Mouse (Mus musculus) forebrain, embryonic 14.5 days (tissue): ENCODE results near the gene Borcs5. TPM values are rescaled to one million over a fixed set of nuclear protein-coding genes. Genes with fewer than 3 reads are reported as not detected.

Experiments used
- ATAC-seq: fragments of 200-750 bp; cut with Nextera tagmentation; 2 replicates; pipeline ENCODE4 v1.8.0; 2017; ENCODE audit warnings: mild to moderate bottlenecking, moderate library complexity
- DNase-seq: peaks from one replicate; pipeline ENCODE4 v3.0.0-alpha.2; 2015; ENCODE audit warnings: low spot score
- H3K27ac ChIP-seq: fragments of 300-500 bp; sonication (generic); 2 replicates; pipeline ENCODE4 v1.5.1; 2014; ENCODE audit warnings: low read depth, mild to moderate bottlenecking, control low read depth, low read length, moderate library complexity
- H3K27me3 ChIP-seq: fragments of 300-500 bp; sonication (generic); replicated peaks from 2 replicates; pipeline ENCODE4 v1.6.1; 2014; ENCODE audit warnings: low read length, control low read depth, mixed read lengths; ENCODE audit not compliant: control insufficient read depth, insufficient read depth
- H3K36me3 ChIP-seq: fragments of 300-500 bp; sonication (generic); 2 replicates; pipeline ENCODE4 v1.6.1; 2014; ENCODE audit warnings: low read length, control low read depth; ENCODE audit not compliant: control insufficient read depth, insufficient read depth
- H3K4me1 ChIP-seq: fragments of 300-500 bp; sonication (generic); 2 replicates; pipeline ENCODE4 v1.6.1; 2014; ENCODE audit warnings: antibody characterized with exemption, low read length, control low read depth; ENCODE audit not compliant: control insufficient read depth, insufficient read depth
- H3K4me2 ChIP-seq: fragments of 300-500 bp; sonication (generic); 2 replicates; pipeline ENCODE4 v1.6.1; 2014; ENCODE audit warnings: mild to moderate bottlenecking, control low read depth, low read length
- H3K4me3 ChIP-seq: fragments of 300-500 bp; sonication (generic); 2 replicates; pipeline ENCODE4 v1.5.1; 2014; ENCODE audit warnings: low read depth, low read length, control low read depth
- H3K9ac ChIP-seq: fragments of 300-500 bp; sonication (generic); 2 replicates; pipeline ENCODE4 v1.6.1; 2014; ENCODE audit warnings: mild to moderate bottlenecking, low read length, control low read depth, moderate library complexity
- H3K9me3 ChIP-seq: fragments of 300-500 bp; sonication (generic); replicated peaks from 2 replicates; pipeline ENCODE4 v1.6.1; 2016; ENCODE audit warnings: low read length, control low read depth, mixed read lengths; ENCODE audit not compliant: control insufficient read depth
- WGBS: fragments of 180-500 bp; shearing (Covaris S2); extraction: QIAGEN DNeasy Blood & Tissue Kit; methylation state at CpG from one replicate; pipeline ENCODE4 v1.1.7; 2014; 5-methylcytosine and 5-hydroxymethylcytosine counted together
- polyA plus RNA-seq: library from polyadenylated mRNA; unstranded; fragments of >200 nt; fragmentation: Nextera tagmentation; extraction: Ambion mirVana; gene quantifications from 2 replicates; pipeline ENCODE4 v1.2.1, GENCODE M21; 2014

Borcs5 gene
- polyA plus RNA-seq, 1 experiment from 2014 or later: 45.8 TPM

DNA sequence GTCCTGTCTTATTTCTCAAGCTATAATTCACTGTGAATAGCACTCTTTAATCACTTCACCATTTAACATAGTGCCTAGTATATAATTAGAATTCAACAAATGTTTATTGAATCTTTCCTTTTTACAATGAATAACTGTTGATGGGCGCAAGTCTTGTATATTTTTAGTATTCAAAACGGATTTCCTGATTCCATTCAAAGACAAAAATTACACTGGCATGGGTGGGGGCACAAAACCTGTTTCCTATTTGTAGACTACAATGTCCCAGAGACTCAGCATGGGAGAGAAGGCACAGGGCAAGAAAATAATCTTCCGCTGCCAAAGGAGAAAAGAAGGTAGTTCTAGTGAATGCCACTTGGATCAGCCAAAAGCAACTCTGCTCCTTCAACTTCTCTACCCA is 108.8 kb downstream of the Borcs5 start:
- 91% methylated on average over 3 of the region's 3 CpGs for WGBS
- DNase-seq (no peak), ATAC-seq (no peak)
- H3K4me1 ChIP-seq: no peaks in the 10 kb centered on the region
- H3K27me3 ChIP-seq: no peaks in the 10 kb centered on the region
- H3K4me2 ChIP-seq: no peak overlapping the region
- H3K9me3 ChIP-seq: no peaks in the 10 kb centered on the region
- H3K27ac ChIP-seq: no peak overlapping the region
- H3K4me3 ChIP-seq: no peak overlapping the region
- H3K9ac ChIP-seq: no peak overlapping the region
- no peaks in the 10 kb centered on the region for H3K36me3 ChIP-seq

DNA sequence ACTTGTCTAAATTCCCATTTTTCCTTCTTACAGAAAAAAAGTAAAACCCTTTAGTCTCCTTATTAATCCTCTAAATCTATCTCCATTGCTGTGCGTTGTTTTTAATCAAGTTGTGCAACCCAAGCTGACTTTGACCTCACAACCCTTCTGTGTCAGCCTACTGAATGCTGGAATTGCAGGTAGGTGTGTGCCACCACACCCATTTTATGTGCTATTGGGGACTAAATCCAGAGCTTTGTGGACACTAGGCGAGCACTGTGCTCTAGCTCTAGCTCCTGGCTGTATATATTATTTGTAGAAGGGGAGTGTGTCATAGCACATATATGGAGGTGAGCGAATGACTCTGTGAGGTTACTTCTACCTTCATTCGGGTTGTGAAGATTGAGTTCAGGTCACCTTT is 111.8 kb downstream of the Borcs5 start:
- no peak for DNase-seq
- 97% methylated on average over 4 of the region's 4 CpGs for WGBS
- no peak overlapping the region for H3K9ac ChIP-seq

DNA sequence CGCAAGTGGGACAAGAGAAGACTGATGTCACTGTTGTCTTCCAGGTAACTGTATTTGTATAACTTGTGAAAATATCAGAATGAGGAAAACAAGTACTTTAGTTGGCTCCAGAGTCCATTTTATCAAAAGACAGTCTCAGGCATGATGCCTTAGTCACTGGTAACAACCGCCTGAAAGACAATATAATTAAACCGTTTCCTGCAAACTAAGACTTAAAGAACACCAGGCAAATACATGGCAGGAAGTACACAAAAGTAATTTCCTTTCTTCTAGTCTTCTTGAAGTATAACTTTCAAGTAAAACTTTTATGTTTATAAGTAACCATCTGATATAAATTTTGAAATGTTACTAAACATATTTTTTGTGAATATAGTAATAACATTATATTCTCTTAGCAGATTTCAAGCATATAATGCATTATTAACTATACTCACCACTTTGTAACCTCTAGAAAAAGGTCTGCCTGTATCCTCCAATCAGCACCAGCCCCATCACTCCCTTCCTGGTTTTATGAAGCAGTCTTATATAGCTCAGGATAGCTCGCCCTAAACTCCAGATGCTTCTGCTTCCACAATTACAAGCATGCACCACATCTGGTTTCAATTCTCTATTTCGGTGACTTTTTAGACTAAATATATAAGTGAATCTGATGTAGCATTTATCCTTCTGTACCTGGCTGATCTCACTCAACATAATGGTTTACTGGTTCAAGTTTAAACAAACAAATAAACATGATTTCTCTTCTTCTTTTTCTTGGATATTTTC is 112.8 kb downstream of the Borcs5 start:
- Histone ChIP-seq H3K4me1 (no peaks in the 10 kb centered on the region), H3K9me3 (no peaks in the 10 kb centered on the region), H3K9ac (no peak overlapping the region), H3K36me3 (no peaks in the 10 kb centered on the region; the same call in 1 of the 2 replicates), H3K27me3 (no peaks in the 10 kb centered on the region), H3K4me3 (no peak overlapping the region), H3K27ac (no peak overlapping the region), H3K4me2 (no peak overlapping the region)
- no peak for DNase-seq
- no peak for ATAC-seq
- 90% methylated on average over 5 of the region's 5 CpGs for WGBS

More for the DNA sequence above, 111.8 kb downstream of the Borcs5 start:
- no peaks in the 10 kb centered on the region for H3K36me3 ChIP-seq
- no peak overlapping the region for H3K4me3 ChIP-seq
- no peak overlapping the region for H3K27ac ChIP-seq
- no peaks in the 10 kb centered on the region for H3K27me3 ChIP-seq
- ATAC-seq: no peak
- H3K4me1 ChIP-seq: no peaks in the 10 kb centered on the region
- no peaks in the 10 kb centered on the region for H3K9me3 ChIP-seq
- no peak overlapping the region for H3K4me2 ChIP-seq

DNA sequence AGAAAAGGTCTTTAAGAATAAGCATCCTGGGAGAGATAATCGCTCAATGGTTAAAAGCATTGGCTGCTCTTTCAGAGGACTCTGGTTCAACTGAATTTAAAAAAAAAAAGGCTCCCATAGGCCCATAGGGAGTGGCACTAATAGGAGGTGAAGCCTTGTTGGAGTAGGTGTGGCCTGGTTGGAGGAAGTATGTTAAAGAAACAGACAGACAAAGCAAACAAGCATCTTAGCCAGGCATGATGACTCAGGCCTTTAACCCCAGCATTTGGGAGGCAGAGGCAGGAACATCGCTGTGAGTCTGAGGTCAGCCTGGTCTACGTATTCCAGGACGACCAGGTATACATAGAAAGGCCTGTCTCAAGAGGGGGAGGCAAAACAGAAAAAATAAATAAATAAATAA is 114.1 kb downstream of the Borcs5 start:
- no peaks in the 10 kb centered on the region for H3K9me3 ChIP-seq
- H3K4me2 ChIP-seq: no peak overlapping the region
- ATAC-seq (no peak; the same call in 1 of the 2 replicates), DNase-seq (no peak)
- H3K4me1 ChIP-seq: no peaks in the 10 kb centered on the region
- H3K4me3 ChIP-seq: no peak overlapping the region
- no peak overlapping the region for H3K27ac ChIP-seq
- no peak overlapping the region for H3K9ac ChIP-seq
- no peaks in the 10 kb centered on the region; the same call in 1 of the 2 replicates for H3K36me3 ChIP-seq
- WGBS: 96% methylated on average over 4 of the region's 4 CpGs
- H3K27me3 ChIP-seq: no peaks in the 10 kb centered on the region

DNA sequence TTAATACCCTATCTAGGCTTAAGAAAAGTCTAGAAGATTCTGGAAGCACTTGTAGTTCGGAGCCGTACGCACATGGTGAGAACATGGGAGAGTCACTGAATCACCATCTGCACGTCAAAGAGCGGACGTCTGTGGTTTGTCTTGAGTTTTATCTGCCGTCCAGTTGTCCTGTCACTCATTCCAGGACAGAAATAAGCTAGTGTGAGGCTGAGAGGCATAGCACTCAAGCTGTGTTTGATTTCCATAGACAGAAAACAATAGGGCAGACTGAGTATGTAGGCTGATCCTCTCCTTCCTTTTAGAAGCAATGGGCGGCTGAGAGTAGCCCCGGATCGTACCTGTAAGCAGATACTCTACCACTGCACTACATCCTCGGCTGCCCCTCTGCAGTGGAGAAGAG is 114.5 kb downstream of the Borcs5 start:
- DNase-seq (no peak), ATAC-seq (no peak)
- H3K9ac ChIP-seq: no peak overlapping the region
- no peaks in the 10 kb centered on the region for H3K4me1 ChIP-seq
- no peak overlapping the region for H3K4me3 ChIP-seq
- H3K27me3 ChIP-seq: no peaks in the 10 kb centered on the region
- WGBS: 90% methylated on average over 11 of the region's 11 CpGs
- no peak overlapping the region for H3K4me2 ChIP-seq
- no peaks in the 10 kb centered on the region for H3K9me3 ChIP-seq
- no peak overlapping the region for H3K27ac ChIP-seq
- H3K36me3 ChIP-seq: no peaks in the 10 kb centered on the region; the same call in 1 of the 2 replicates

DNA sequence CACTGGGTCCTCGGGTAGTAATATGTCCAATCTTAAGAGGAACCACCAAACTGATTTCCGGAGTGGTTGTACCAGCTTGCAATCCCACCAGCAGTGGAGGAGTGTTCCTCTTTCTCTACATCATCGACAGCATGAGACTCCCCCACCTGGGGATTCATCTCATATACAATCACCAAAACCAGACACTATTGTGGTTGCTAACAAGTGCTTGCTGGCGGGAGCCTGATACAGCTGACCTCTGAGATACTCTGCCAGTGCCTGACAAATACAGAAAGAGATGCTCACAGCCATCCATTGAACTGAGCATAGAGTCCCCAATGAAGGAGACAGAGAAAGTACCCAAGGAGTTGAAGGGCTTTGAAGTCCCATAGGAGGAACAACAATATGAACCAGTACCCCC is 116.7 kb downstream of the Borcs5 start:
- no peak overlapping the region for H3K4me3 ChIP-seq
- DNase-seq: no peak
- no peak overlapping the region for H3K27ac ChIP-seq
- H3K4me2 ChIP-seq: no peak overlapping the region
- no peaks in the 10 kb centered on the region for H3K9me3 ChIP-seq
- peaks cover 3% of the 10 kb centered on the region; the same call in 1 of the 2 replicates for H3K4me1 ChIP-seq
- no peaks in the 10 kb centered on the region; the same call in 1 of the 2 replicates for H3K36me3 ChIP-seq
- 93% methylated on average over 4 of the region's 4 CpGs for WGBS
- H3K27me3 ChIP-seq: no peaks in the 10 kb centered on the region
- no peak overlapping the region for H3K9ac ChIP-seq
- no peak for ATAC-seq

Other genes starting within 250 kb of the Borcs5 start
- not detected in 2 replicates for gene Bcl2l14, start 243.2 kb upstream of the Borcs5 start, polyA plus RNA-seq
- gene Lrp6, start 72.5 kb upstream of the Borcs5 start, polyA plus RNA-seq: 20.9 TPM in 2 replicates
- gene Mansc1, start 7.0 kb upstream of the Borcs5 start, polyA plus RNA-seq: 0.88 and 0.94 TPM in 2 replicates
- 9.3 and 9.4 TPM in 2 replicates for gene Dusp16, start 153.1 kb downstream of the Borcs5 start, polyA plus RNA-seq
- 1.8 and 2.9 TPM in 2 replicates for gene Crebl2, start 190.6 kb downstream of the Borcs5 start, polyA plus RNA-seq